Mouse (Mus musculus) ES-E14 (cell line): Measurements from ENCODE around the gene Slc1a2. TPM values are rescaled to one million over a fixed set of nuclear protein-coding genes. Genes with fewer than 3 reads are reported as not detected.

ENCODE experiments used
- DNase-seq: peaks from one replicate; pipeline ENCODE4 v3.0.0-alpha.2; 2013; ENCODE audit warnings: low read depth, low spot score
- H3K27ac ChIP-seq: 2 replicates; pipeline ENCODE4 v1.5.1; 2012; ENCODE audit warnings: low read depth, mild to moderate bottlenecking, low read length, moderate library complexity, mixed read lengths; ENCODE audit not compliant: poor library complexity, insufficient read depth, severe bottlenecking
- H3K36me3 ChIP-seq: 2 replicates; pipeline ENCODE4 v1.6.1; 2012; ENCODE audit warnings: mild to moderate bottlenecking, low read length, moderate library complexity, mixed read lengths; ENCODE audit not compliant: control insufficient read depth, poor library complexity, insufficient read depth, severe bottlenecking
- H3K4me1 ChIP-seq, 2 experiments: fragments of 150-350 bp in 1 of 2; sonication (generic) in 1 of 2; 2 replicates each; pipeline ENCODE4 v1.6.1; 2012; ENCODE audit warnings: low read length in 2 of 2, mild to moderate bottlenecking in 1 of 2, mixed read lengths in 1 of 2; ENCODE audit not compliant: control insufficient read depth in 2 of 2, insufficient read depth in 2 of 2, poor library complexity in 1 of 2
- H3K4me3 ChIP-seq, 2 experiments: fragments of 150-350 bp in 1 of 2; sonication (generic) in 1 of 2; 2 replicates each; pipeline ENCODE4 v1.5.1; 2012; ENCODE audit warnings: low read length in 2 of 2, low read depth in 1 of 2, mild to moderate bottlenecking in 1 of 2, mixed read lengths in 1 of 2; ENCODE audit not compliant: insufficient read depth in 1 of 2, poor library complexity in 1 of 2, severe bottlenecking in 1 of 2
- H3K9ac ChIP-seq: 2 replicates; pipeline ENCODE4 v1.6.1; 2012; ENCODE audit warnings: low read depth, mild to moderate bottlenecking, low read length, mixed read lengths; ENCODE audit not compliant: poor library complexity, insufficient read depth, severe bottlenecking
- H3K9me3 ChIP-seq: fragments of 150-350 bp; sonication (generic); 2 replicates; pipeline ENCODE4 v1.6.1; 2012; ENCODE audit warnings: low read depth, mild to moderate bottlenecking, low read length; ENCODE audit not compliant: control insufficient read depth, insufficient read depth
- CHD2 ChIP-seq: IDR thresholded peaks from 2 replicates; pipeline ENCODE4 v1.6.1; 2014; ENCODE audit warnings: mild to moderate bottlenecking, low read depth, low read length, inconsistent platforms
- HCFC1 ChIP-seq: IDR thresholded peaks from 2 replicates; pipeline ENCODE4 v1.6.1; 2012; ENCODE audit warnings: low read length, inconsistent platforms, borderline replicate concordance; ENCODE audit not compliant: insufficient read depth
- MAFK ChIP-seq: IDR thresholded peaks from 2 replicates; pipeline ENCODE4 v1.6.1; 2014; ENCODE audit warnings: mild to moderate bottlenecking, low read depth, low read length, inconsistent platforms; ENCODE audit not compliant: insufficient read depth
- ZC3H11A ChIP-seq: IDR thresholded peaks from 2 replicates; pipeline ENCODE4 v1.6.1; 2012; ENCODE audit warnings: low read depth, mild to moderate bottlenecking, inconsistent platforms, low read length, borderline replicate concordance
- ZNF384 ChIP-seq: IDR thresholded peaks from 2 replicates; pipeline ENCODE4 v1.6.1; 2012; ENCODE audit warnings: low read depth, low read length, inconsistent platforms
- in situ Hi-C, 2 experiments: fragments of 600-800 bp; cut with MboI; formaldehyde crosslinking; loops; one replicate each; pipeline ENCODE4 v1.15.1; 2025; ENCODE audit warnings: low sequenced_read_pairs in 2 of 2, inconsistent platforms in 1 of 2; ENCODE audit not compliant: unreplicated experiment in 2 of 2
- total RNA-seq: library from RNA; depleted of rRNA; stranded (reverse); fragments of 300-350 nt; gene quantifications from 2 replicates; pipeline ENCODE4 v1.2.3, GENCODE M21; 2012

Gene Slc1a2
- total RNA-seq, 1 experiment, result 0.40 TPM

GRCm38 (mm10) chr2:102763991-102764390 lies 105.5 kb downstream of the Slc1a2 start:
- TF ChIP-seq CHD2 (no peak), MAFK (no peak), HCFC1 (no peak), ZNF384 (no peak), ZC3H11A (no peak)
- Histone ChIP-seq H3K4me1 (no peaks in the 10 kb centered on the region), H3K9me3 (no peaks in the 10 kb centered on the region), H3K4me3 (no peak overlapping the region), H3K27ac (no peak overlapping the region), H3K9ac (no peak overlapping the region), H3K36me3 (no peaks in the 10 kb centered on the region; the same call in 1 of the 2 replicates)
- no peak for DNase-seq
- in situ Hi-C loops, result no loop called here

GRCm38 (mm10) chr2:102764602-102765374 lies 106.3 kb downstream of the Slc1a2 start:
- DNase-seq, result no peak
- Histone ChIP-seq H3K4me1 (no peaks in the 10 kb centered on the region), H3K9ac (no peak overlapping the region), H3K36me3 (no peaks in the 10 kb centered on the region; the same call in 1 of the 2 replicates), H3K27ac (no peak overlapping the region), H3K4me3 (no peak overlapping the region), H3K9me3 (no peaks in the 10 kb centered on the region)
- TF ChIP-seq CHD2 (no peak), HCFC1 (no peak), MAFK (no peak), ZC3H11A (no peak), ZNF384 (no peak)
- in situ Hi-C loops, result no loop called here

DNA sequence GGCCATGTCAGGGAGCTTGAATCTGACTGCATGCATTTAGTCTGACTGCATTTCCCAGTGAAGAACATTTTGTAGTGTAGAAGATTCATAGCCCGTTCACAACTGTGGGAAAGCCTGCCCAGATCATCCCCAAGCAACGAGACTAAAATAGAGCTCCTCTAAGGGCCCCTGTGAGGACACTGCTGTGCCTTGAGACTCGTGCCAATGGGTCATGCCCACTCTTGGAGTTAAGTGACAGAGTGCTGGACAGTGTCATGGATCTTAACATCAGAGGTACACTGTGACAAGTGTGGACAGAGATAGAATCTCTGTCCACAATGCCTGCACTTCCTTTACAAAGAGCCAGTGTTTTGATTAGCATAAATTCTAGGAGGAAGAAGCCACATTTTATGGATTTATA lies 109.8 kb downstream of the Slc1a2 start:
- no peak for DNase-seq
- Histone ChIP-seq H3K9me3 (no peaks in the 10 kb centered on the region), H3K4me1 (no peaks in the 10 kb centered on the region), H3K36me3 (no peaks in the 10 kb centered on the region), H3K4me3 (no peak overlapping the region), H3K27ac (no peak overlapping the region), H3K9ac (no peak overlapping the region)
- in situ Hi-C loops, result no loop called here
- TF ChIP-seq HCFC1, result no peak
- no peak for TF ChIP-seq CHD2
- no peak for TF ChIP-seq ZC3H11A
- no peak for TF ChIP-seq ZNF384
- no peak for TF ChIP-seq MAFK

DNA sequence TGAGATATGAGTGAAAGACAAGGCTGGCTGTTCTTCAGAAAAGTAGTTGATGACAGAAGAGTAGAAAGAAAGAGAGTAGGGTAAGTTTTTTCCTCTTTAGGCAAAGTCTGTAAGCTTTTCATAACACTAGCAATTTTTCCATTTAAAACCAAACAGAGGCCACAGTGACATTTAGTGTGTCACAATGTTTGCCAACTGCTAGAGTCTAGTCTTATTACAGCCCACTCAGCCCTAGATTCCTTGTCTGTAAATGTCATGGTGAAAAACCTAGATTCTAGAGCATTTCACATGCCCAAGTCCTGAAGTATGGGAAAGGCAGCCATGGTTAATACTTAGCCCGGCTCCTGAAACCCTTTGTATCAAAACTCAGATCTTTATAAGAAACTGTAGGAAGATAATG lies 112.8 kb downstream of the Slc1a2 start:
- H3K36me3 ChIP-seq, result no peaks in the 10 kb centered on the region

GRCm38 (mm10) chr2:102772276-102772675 lies 113.8 kb downstream of the Slc1a2 start:
- in situ Hi-C loops, result no loop called here
- H3K36me3 ChIP-seq, result no peaks in the 10 kb centered on the region
- H3K4me1 ChIP-seq, result no peaks in the 10 kb centered on the region
- TF ChIP-seq ZC3H11A (no peak), MAFK (no peak), CHD2 (no peak), HCFC1 (no peak), ZNF384 (no peak)
- H3K9ac ChIP-seq, result no peak overlapping the region
- H3K9me3 ChIP-seq, result no peaks in the 10 kb centered on the region
- DNase-seq, result no peak
- H3K27ac ChIP-seq, result no peak overlapping the region
- H3K4me3 ChIP-seq, result no peak overlapping the region

More for the DNA sequence above, 112.8 kb downstream of the Slc1a2 start:
- Histone ChIP-seq H3K9me3 (no peaks in the 10 kb centered on the region), H3K4me3 (no peak overlapping the region), H3K4me1 (no peaks in the 10 kb centered on the region), H3K27ac (no peak overlapping the region), H3K9ac (no peak overlapping the region)
- in situ Hi-C loops, result no loop called here
- TF ChIP-seq MAFK (no peak), CHD2 (no peak), ZC3H11A (no peak), ZNF384 (no peak), HCFC1 (no peak)
- no peak for DNase-seq
